Mouse (Mus musculus) E14TG2a.4 (cell line): ENCODE measurements around the gene Gm20388.

Source experiments
- H3K27me3 ChIP-seq: 2 replicates; pipeline ENCODE4 v1.6.1; 2014; ENCODE audit warnings: low read length, control low read depth; ENCODE audit not compliant: insufficient read depth
- H3K36me3 ChIP-seq: 2 replicates; pipeline ENCODE4 v1.6.1; 2014; ENCODE audit warnings: low read length, control low read depth; ENCODE audit not compliant: insufficient read depth
- H3K4me1 ChIP-seq: replicated peaks from 2 replicates; pipeline ENCODE4 v1.6.1; 2014; ENCODE audit warnings: low read depth, low read length, control low read depth
- H3K4me3 ChIP-seq: replicated peaks from 2 replicates; pipeline ENCODE4 v1.5.1; 2014; ENCODE audit warnings: mild to moderate bottlenecking, low read length
- H3K9me3 ChIP-seq: 2 replicates; pipeline ENCODE4 v1.6.1; 2014; ENCODE audit warnings: low read length, control low read depth
- CTCF ChIP-seq: conservative IDR thresholded peaks from 2 replicates; pipeline ENCODE4 v1.5.1; 2014; ENCODE audit warnings: low read length
- NANOG ChIP-seq: IDR thresholded peaks from 2 replicates; pipeline ENCODE4 v1.6.1; 2014; ENCODE audit warnings: borderline replicate concordance, low read length, mixed read lengths
- POU5F1 ChIP-seq: IDR thresholded peaks from 2 replicates; pipeline ENCODE4 v1.6.1; 2014; ENCODE audit warnings: low read length, borderline replicate concordance

Gene Gm20388

DNA sequence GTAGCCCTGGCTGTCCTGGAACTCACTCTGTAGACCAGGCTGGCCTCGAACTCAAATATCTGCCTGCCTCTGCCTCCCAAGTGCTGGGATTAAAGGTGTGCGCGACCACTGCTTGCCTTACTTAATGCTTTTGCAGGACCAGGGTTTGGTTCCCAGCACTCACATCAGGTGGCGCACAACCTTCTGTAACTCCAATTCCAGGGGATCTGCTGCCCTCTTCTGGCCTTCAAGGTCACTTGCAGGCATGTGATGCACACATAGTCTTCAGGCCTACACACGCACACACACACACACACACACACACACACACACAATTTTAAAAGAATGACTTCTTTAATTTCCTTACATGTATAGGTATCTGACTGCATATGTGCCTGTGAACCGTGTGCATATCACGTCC, 3890.2 kb downstream of the Gm20388 start:
- no peaks in the 10 kb centered on the region for H3K36me3 ChIP-seq
- H3K4me3 ChIP-seq, result no peak overlapping the region
- no peaks in the 10 kb centered on the region for H3K27me3 ChIP-seq
- peaks cover 10% of the 10 kb centered on the region for H3K4me1 ChIP-seq
- 0 out of 2 replicates have a peak, but pooled peaks cover 3% of the 10 kb centered on the region for H3K9me3 ChIP-seq
- TF ChIP-seq POU5F1 (no peak), NANOG (no peak), CTCF (no peak)

- H3K27me3 ChIP-seq, result no peaks in the 10 kb centered on the region
- H3K4me3 ChIP-seq, result no peak overlapping the region
- no peaks in the 10 kb centered on the region for H3K36me3 ChIP-seq
- no peak for TF ChIP-seq CTCF
- TF ChIP-seq POU5F1, result no peak
- TF ChIP-seq NANOG, result no peak
- H3K4me1 ChIP-seq, result peaks cover 15% of the 10 kb centered on the region
- 0 out of 2 replicates have a peak, but pooled peaks cover 3% of the 10 kb centered on the region for H3K9me3 ChIP-seq
Observed at GRCm38 (mm10) chr8:123801538-123801937, 3890.9 kb downstream of the Gm20388 start.

- H3K4me1 ChIP-seq, result peaks cover 34% of the 10 kb centered on the region
- H3K9me3 ChIP-seq, result 0 out of 2 replicates have a peak, but pooled peaks cover 3% of the 10 kb centered on the region
- H3K36me3 ChIP-seq, result peaks cover 11% of the 10 kb centered on the region; the same call in 1 of the 2 replicates
- H3K4me3 ChIP-seq, result no peak overlapping the region
- TF ChIP-seq NANOG (no peak), CTCF (no peak), POU5F1 (no peak)
- H3K27me3 ChIP-seq, result no peaks in the 10 kb centered on the region
Observed at GRCm38 (mm10) chr8:123803639-123804038, 3893.0 kb downstream of the Gm20388 start.

DNA sequence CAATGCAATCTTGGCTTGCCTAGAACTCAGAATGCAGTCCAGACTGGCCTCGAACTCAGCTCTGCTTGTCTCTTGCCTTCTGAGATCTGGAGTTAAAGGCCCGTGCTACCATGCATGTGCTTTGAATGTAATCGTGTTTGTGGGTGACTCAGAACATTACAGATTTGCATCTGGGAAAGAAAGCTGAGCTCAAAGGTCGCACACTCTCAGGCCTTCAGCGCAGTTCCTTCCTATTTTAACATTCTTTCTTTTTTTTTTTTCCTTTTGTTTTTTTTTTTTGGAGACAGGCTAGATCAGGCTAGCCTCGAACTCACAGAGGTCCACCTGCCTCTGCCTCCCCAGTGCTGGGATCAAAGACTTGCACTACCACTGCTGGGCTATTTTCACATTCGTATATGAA, 3893.9 kb downstream of the Gm20388 start:
- TF ChIP-seq NANOG (no peak), POU5F1 (no peak), CTCF (no peak)
- Histone ChIP-seq H3K4me3 (no peak overlapping the region), H3K36me3 (peaks cover 19% of the 10 kb centered on the region; the same call in 1 of the 2 replicates), H3K9me3 (0 out of 2 replicates have a peak, but pooled peaks cover 3% of the 10 kb centered on the region), H3K27me3 (no peaks in the 10 kb centered on the region), H3K4me1 (peaks cover 43% of the 10 kb centered on the region)

DNA sequence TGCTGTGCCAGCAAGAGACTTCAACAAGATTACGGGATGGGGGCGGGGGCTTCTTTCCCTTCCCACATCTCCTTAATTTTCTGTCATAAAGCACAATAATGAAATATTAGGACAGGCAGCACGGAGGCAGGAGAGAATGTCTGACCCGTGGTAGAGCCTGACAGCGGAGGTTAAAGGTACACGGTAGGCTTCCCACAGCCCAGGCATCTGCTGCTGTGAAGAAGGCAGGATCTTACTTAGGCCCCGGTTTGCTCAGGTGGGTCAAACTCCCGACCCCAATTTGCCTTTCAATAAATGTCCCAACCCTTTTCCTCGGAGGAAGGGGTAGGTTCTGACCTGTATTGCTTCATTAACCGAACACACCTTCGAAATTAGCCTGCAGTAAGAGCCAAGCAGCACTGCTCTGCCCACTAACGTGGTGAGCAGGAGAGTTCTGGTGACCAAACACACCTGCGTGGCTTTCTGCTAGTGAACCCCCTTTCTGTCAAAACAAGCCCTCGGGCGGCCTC, 3894.6 kb downstream of the Gm20388 start:
- Histone ChIP-seq H3K36me3 (peaks cover 23% of the 10 kb centered on the region), H3K4me3 (peak overlapping the region; percentile 92), H3K27me3 (no peaks in the 10 kb centered on the region), H3K4me1 (peaks cover 49% of the 10 kb centered on the region), H3K9me3 (0 out of 2 replicates have a peak, but pooled peaks cover 3% of the 10 kb centered on the region)
- TF ChIP-seq NANOG (no peak), POU5F1 (no peak), CTCF (no peak)

DNA sequence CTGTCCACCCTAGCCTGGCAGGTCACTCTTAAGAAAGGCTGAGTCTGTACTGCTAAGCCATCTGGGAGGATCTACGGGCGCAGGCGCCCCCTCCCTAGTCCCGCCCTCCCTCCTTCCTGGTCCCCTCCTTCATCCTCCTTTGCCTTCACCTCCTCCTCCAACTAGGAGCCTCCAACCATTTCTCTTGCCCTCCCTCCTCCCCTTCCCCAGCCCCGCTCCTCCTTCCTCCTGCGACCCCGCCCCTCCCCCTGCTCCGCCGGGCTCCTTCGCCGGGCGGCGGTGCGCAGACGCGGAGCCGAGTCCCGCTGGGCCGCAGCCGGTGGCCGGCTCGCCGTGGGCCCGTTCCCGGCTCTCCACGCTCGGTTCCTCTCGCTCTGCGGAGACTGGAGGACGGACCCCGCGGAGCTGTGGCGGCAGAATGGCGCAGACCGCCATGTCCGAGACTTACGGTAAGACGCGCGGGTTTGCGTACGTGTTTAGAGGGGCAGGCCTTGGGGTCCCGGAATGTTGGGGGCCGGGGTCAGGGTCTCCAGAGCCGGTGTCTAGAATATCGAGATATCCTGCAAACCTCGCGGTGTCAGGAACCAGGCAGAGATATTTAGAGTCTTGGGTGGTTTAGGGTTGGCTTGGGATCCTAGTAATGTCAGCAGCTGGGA, 3895.2 kb downstream of the Gm20388 start, which contains the start of gene Rab4a:
Rab4a (plus strand) TSS at position 268 of the 656 bp plus-strand sequence.
- Histone ChIP-seq H3K4me3 (peak within 1 kb of the TSS; percentile 92), H3K4me1 (peaks cover 55% of the 10 kb centered on the region), H3K36me3 (peaks cover 25% of the 10 kb centered on the region), H3K9me3 (0 out of 2 replicates have a peak, but pooled peaks cover 1% of the 10 kb centered on the region), H3K27me3 (no peaks in the 10 kb centered on the region)
- TF ChIP-seq NANOG (no peak), POU5F1 (no peak), CTCF (no peak)

GRCm38 (mm10) chr8:123806374-123806935, 3895.8 kb downstream of the Gm20388 start:
- peaks cover 25% of the 10 kb centered on the region for H3K36me3 ChIP-seq
- H3K27me3 ChIP-seq, result no peaks in the 10 kb centered on the region
- no peaks in the 10 kb centered on the region for H3K9me3 ChIP-seq
- H3K4me3 ChIP-seq, result peak overlapping the region; percentile 92
- peaks cover 59% of the 10 kb centered on the region for H3K4me1 ChIP-seq
- TF ChIP-seq NANOG, result no peak

DNA sequence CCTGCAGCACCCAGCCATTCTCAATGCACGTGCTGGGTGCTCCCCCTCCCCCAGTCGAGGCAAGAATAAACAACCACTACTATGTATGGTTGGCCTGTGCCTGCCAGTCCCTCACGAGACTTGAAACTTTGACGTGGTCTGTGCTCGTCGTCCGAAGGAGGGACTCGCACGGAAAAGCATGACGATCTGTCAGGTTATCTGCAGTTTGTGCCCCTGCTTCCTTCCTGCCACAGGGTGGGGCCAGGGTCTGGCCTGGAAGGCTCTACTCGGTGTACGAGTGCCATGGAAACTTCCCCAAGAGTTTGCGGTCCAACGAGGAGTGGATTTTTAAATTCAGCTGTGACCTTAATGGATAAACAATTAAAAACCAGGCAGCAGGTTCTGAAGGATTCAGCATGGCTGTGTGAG, 3896.4 kb downstream of the Gm20388 start:
- H3K27me3 ChIP-seq, result no peaks in the 10 kb centered on the region
- peak overlapping the region; percentile 92 for H3K4me3 ChIP-seq
- peaks cover 25% of the 10 kb centered on the region for H3K36me3 ChIP-seq
- peaks cover 64% of the 10 kb centered on the region for H3K4me1 ChIP-seq
- TF ChIP-seq CTCF, result no peak
- TF ChIP-seq POU5F1, result no peak
- no peaks in the 10 kb centered on the region for H3K9me3 ChIP-seq

- H3K27me3 ChIP-seq, result no peaks in the 10 kb centered on the region
- peaks cover 74% of the 10 kb centered on the region for H3K4me1 ChIP-seq
- H3K4me3 ChIP-seq, result peak overlapping the region; percentile 92
- H3K9me3 ChIP-seq, result no peaks in the 10 kb centered on the region
- no peak for TF ChIP-seq CTCF
- no peak for TF ChIP-seq NANOG
- TF ChIP-seq POU5F1, result no peak
- H3K36me3 ChIP-seq, result peaks cover 28% of the 10 kb centered on the region
Observed at GRCm38 (mm10) chr8:123807852-123808573, 3897.4 kb downstream of the Gm20388 start.
